Mouse (Mus musculus) midbrain, embryonic 16.5 days (tissue): Measurements from ENCODE around the gene Pcbp3. TPM values are rescaled to one million over a fixed set of nuclear protein-coding genes. Genes with fewer than 3 reads are reported as not detected.
A peak's percentile ranks its signal among the peaks of the same experiment; 100 is the strongest.

ENCODE experiments used
- ATAC-seq: fragments of 200-750 bp; cut with Nextera tagmentation; 2 replicates; pipeline ENCODE4 v1.8.0; 2017; ENCODE audit warnings: moderate TSS enrichment
- H3K27ac ChIP-seq: fragments of 300-500 bp; sonication (generic); 2 replicates; pipeline ENCODE4 v1.5.1; 2014; ENCODE audit warnings: mild to moderate bottlenecking, low read length, mixed read lengths
- H3K27me3 ChIP-seq: fragments of 300-500 bp; sonication (generic); 2 replicates; pipeline ENCODE4 v1.6.1; 2014; ENCODE audit warnings: low read depth, low read length, mixed read lengths; ENCODE audit not compliant: control insufficient read depth, insufficient read depth
- H3K36me3 ChIP-seq: fragments of 300-500 bp; sonication (generic); 2 replicates; pipeline ENCODE4 v1.6.1; 2014; ENCODE audit warnings: mild to moderate bottlenecking, low read length, moderate library complexity, mixed read lengths; ENCODE audit not compliant: control insufficient read depth, insufficient read depth
- H3K4me1 ChIP-seq: fragments of 300-500 bp; sonication (generic); 2 replicates; pipeline ENCODE4 v1.6.1; 2014; ENCODE audit warnings: mild to moderate bottlenecking, low read length, mixed read lengths; ENCODE audit not compliant: control insufficient read depth, insufficient read depth
- H3K4me2 ChIP-seq: fragments of 300-500 bp; sonication (generic); 2 replicates; pipeline ENCODE4 v1.6.1; 2014; ENCODE audit warnings: mild to moderate bottlenecking, low read length, mixed read lengths
- H3K4me3 ChIP-seq: fragments of 300-500 bp; sonication (generic); 2 replicates; pipeline ENCODE4 v1.5.1; 2014; ENCODE audit warnings: low read depth, mild to moderate bottlenecking, low read length, moderate library complexity, mixed read lengths
- H3K9ac ChIP-seq: fragments of 300-500 bp; sonication (generic); 2 replicates; pipeline ENCODE4 v1.6.1; 2014; ENCODE audit warnings: low read depth, low read length, mixed read lengths
- H3K9me3 ChIP-seq: fragments of 300-500 bp; sonication (generic); replicated peaks from 2 replicates; pipeline ENCODE4 v1.6.1; 2014; ENCODE audit warnings: mild to moderate bottlenecking, low read length, mixed read lengths; ENCODE audit not compliant: control insufficient read depth, poor library complexity, severe bottlenecking
- WGBS: fragments of 180-500 bp; shearing (Covaris S2); extraction: QIAGEN DNeasy Blood & Tissue Kit; methylation state at CpG from one replicate; pipeline ENCODE4 v1.1.7; 2014; 5-methylcytosine and 5-hydroxymethylcytosine counted together
- polyA plus RNA-seq: library from polyadenylated mRNA; unstranded; fragments of >200 nt; fragmentation: Nextera tagmentation; extraction: Ambion mirVana; gene quantifications from 2 replicates; pipeline ENCODE4 v1.2.1, GENCODE M21; 2015

The Pcbp3 gene
- polyA plus RNA-seq, 1 experiment from 2014 or later: 78.8 TPM

DNA sequence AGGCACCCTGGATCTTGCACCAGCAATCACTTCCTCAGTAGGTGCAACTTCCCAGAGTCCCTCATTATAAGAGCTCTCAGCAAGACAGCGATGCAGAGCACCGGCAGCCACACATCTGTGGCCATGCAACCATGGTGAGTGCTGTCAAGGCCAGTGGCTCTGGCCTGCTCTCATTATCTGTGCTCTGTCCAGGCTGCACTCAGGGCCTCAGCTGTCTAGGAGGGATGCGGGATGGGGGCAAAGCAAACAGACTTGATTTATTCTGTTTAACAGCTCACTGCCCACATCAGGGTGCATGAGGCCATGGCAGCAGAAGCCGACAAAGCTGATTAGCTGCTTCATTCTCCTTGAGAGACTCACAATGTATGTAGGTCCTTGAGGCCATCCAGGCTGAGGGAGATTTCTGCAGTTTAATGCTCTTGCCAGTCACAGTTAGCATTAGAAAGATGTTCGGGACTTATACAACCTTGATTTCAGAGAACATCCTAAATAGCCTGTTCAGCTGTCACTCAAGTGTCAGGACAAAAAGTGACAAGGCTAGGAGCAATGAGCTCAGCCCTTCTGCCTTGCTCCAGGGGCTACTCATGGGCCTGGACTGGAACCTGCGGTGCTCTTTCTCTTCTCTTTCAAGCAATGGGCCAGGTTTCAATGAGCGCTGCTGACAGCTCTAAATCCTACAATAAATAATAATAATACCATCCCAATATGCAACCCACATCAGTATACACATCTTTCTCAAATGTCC is 151.6 kb downstream of the Pcbp3 start:
- H3K36me3 ChIP-seq: no peaks in the 10 kb centered on the region
- H3K9me3 ChIP-seq: no peaks in the 10 kb centered on the region
- WGBS: 17% methylated on average over 7 of the region's 7 CpGs
- no peak overlapping the region for H3K4me3 ChIP-seq
- peak overlapping the region; percentile 15; the same call in 1 of the 2 replicates for H3K27ac ChIP-seq
- no peaks in the 10 kb centered on the region; the same call in 1 of the 2 replicates for H3K27me3 ChIP-seq
- peak; percentile 74; the same call in 1 of the 2 replicates for ATAC-seq
- H3K9ac ChIP-seq: peak overlapping the region; percentile 16; the same call in 1 of the 2 replicates
- peaks cover 4% of the 10 kb centered on the region for H3K4me1 ChIP-seq
- H3K4me2 ChIP-seq: no peak overlapping the region

DNA sequence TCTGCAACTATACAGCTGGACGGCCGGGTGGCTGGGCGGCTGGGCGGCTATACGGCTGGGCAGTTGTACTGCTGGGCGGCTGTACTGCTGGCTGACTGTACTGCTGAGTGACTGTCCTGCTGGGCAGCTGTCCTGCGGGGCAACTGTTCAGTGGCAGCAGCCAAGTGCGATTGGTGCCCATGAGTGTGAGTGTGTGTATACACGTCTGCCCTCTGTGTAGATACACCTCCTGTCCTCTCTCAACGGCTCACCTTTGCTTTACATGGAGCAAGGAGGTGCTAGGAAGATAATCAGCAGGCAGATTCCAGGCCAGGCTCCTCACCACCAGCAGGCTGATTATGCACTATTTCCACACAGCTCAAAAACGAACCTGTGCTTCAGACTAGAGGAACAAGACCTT is 152.2 kb downstream of the Pcbp3 start:
- Histone ChIP-seq H3K4me3 (no peak overlapping the region), H3K27ac (peak overlapping the region; percentile 15; the same call in 1 of the 2 replicates), H3K9ac (no peak overlapping the region), H3K4me2 (no peak overlapping the region), H3K4me1 (peaks cover 4% of the 10 kb centered on the region), H3K27me3 (no peaks in the 10 kb centered on the region; the same call in 1 of the 2 replicates), H3K36me3 (no peaks in the 10 kb centered on the region), H3K9me3 (no peaks in the 10 kb centered on the region)
- 56% methylated on average over 11 of the region's 11 CpGs for WGBS
- ATAC-seq: no peak

DNA sequence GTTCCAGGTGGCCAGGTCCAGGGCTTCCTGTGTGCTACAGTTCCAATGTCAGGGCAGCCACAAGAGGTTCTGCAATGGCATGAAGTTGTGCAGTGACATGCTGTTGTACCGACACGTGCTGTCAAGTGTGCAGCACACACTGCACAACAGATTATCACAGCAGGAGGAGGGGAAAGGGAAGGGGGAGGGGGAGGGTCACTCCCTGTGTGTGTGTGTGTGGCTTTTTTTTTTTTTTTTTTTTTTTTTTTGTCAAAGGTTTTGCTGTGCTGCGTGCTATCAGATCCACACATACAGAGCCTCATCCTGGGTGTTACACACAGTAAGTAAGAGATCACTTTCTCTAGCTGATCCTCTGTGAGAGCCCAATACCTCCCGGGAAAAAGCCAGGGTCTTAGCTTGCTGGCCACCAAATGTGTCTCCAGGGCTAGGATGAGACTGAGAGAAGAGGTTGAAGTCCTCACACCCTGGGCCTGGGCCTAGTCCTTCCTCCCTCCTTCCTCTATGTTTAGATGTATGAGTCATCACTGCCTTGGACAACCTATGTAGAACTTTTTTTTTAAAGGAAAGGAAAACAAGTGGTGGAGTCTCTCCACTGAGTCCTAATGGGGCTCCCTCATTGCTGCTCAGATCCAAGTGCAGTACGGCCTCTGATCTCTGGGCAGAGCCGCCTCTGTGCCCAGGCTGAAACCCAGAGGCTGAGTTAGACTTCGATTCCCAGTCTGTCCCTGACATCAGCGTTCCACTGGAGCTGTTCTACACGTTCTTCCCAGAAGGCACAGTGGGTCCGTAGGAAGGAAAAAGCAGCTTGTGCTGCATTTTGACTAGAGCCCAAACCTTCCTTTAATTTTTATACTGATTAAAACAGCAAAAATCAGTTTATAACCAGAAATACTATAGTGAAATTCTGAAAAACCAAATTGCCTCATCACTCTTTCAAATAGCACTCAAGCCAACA is 153.0 kb downstream of the Pcbp3 start:
- Histone ChIP-seq H3K36me3 (no peaks in the 10 kb centered on the region), H3K27ac (no peak overlapping the region), H3K4me1 (peaks cover 4% of the 10 kb centered on the region), H3K9me3 (no peaks in the 10 kb centered on the region), H3K9ac (no peak overlapping the region), H3K4me3 (no peak overlapping the region), H3K27me3 (no peaks in the 10 kb centered on the region; the same call in 1 of the 2 replicates), H3K4me2 (no peak overlapping the region)
- no peak for ATAC-seq
- 60% methylated on average over 10 of the region's 10 CpGs for WGBS

DNA sequence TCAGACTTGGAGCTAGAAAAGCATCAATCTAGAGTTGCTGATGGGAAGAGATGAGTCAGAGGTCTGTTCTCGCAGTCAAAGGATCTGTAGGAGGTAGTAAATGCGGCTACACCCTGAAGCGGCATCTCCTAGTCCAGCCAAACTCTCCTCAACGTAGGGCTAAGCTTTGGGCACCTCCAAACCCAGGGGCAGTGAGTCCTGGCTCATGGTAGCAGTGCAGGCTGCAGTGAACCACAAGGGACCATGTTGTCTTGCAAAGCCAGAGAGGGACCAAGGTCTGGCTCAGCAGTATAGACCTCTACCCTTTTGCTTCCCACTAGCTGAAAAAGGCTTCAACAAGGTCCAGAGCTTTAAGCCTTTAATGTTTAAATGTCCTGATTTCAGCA is 159.2 kb downstream of the Pcbp3 start:
- no peak overlapping the region for H3K4me2 ChIP-seq
- peaks cover 7% of the 10 kb centered on the region for H3K4me1 ChIP-seq
- H3K27me3 ChIP-seq: no peaks in the 10 kb centered on the region
- no peak for ATAC-seq
- no peaks in the 10 kb centered on the region for H3K9me3 ChIP-seq
- H3K36me3 ChIP-seq: 0 out of 2 replicates have a peak, but pooled peaks cover 3% of the 10 kb centered on the region
- H3K4me3 ChIP-seq: no peak overlapping the region
- H3K27ac ChIP-seq: no peak overlapping the region
- WGBS: 91% methylated on average over 4 of the region's 4 CpGs
- no peak overlapping the region for H3K9ac ChIP-seq

DNA sequence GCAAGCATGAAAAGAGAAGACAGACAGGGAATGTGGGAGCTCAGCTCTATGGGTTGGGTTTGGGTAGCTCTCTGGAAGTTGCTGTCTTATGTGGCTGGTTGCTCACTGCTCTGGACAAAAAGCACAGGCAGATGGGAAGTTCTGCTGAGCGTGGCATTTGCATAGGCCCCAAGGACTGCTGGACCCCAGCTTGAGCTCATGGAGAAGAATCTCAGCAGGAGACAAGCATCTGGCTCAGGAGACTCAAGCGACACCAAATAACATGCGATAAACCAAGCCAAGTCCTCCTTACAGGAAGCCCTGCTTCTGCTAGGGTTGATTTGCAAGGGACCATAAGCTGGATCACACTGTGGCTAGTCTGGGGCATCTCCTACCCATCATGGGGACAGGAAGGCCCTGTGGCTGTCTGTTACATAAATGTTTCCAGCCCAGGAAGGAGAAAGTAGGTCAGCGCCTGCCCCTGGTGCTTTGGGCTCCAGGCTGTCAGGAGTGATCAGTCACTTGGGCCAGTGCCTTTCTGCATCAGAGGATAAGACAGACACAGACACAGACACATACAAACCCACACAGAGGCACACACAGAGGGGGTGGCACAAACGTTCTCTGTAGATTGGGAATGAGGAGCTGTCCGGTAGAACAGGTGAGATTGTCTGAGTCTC is 159.7 kb downstream of the Pcbp3 start:
- no peak for ATAC-seq
- H3K36me3 ChIP-seq: 0 out of 2 replicates have a peak, but pooled peaks cover 5% of the 10 kb centered on the region
- H3K9me3 ChIP-seq: no peaks in the 10 kb centered on the region
- 72% methylated on average over 6 of the region's 6 CpGs for WGBS
- H3K4me1 ChIP-seq: peaks cover 7% of the 10 kb centered on the region
- no peak overlapping the region for H3K4me2 ChIP-seq
- no peaks in the 10 kb centered on the region for H3K27me3 ChIP-seq
- H3K27ac ChIP-seq: 0 out of 2 replicates have a peak overlapping the region, but pooled peaks have one; percentile 9
- no peak overlapping the region for H3K9ac ChIP-seq
- no peak overlapping the region for H3K4me3 ChIP-seq

DNA sequence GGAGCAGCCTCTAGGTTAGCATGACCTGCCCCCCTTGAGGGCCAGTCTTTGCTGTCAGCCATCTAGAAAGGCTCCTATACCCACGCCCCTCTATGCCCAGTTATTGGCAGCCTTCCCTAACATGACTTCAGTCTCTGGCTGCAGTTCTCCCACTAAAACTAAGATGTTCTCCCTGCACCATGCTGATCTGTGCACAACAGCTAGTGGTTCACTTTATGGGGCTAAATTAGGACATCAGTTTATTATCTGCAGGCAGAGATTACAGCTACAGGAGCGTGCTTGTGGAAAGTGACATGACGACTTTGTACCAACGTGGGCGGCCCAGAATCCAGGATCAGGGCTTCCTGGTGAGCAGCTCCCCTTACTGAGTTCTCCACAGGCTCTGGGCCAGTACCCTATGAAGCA is 160.4 kb downstream of the Pcbp3 start:
- Histone ChIP-seq H3K4me2 (no peak overlapping the region), H3K4me3 (no peak overlapping the region), H3K9ac (no peak overlapping the region), H3K27me3 (no peaks in the 10 kb centered on the region), H3K36me3 (0 out of 2 replicates have a peak, but pooled peaks cover 5% of the 10 kb centered on the region), H3K9me3 (no peaks in the 10 kb centered on the region), H3K4me1 (peaks cover 7% of the 10 kb centered on the region), H3K27ac (no peak overlapping the region)
- no peak for ATAC-seq
- 75% methylated on average over 5 of the region's 5 CpGs for WGBS

DNA sequence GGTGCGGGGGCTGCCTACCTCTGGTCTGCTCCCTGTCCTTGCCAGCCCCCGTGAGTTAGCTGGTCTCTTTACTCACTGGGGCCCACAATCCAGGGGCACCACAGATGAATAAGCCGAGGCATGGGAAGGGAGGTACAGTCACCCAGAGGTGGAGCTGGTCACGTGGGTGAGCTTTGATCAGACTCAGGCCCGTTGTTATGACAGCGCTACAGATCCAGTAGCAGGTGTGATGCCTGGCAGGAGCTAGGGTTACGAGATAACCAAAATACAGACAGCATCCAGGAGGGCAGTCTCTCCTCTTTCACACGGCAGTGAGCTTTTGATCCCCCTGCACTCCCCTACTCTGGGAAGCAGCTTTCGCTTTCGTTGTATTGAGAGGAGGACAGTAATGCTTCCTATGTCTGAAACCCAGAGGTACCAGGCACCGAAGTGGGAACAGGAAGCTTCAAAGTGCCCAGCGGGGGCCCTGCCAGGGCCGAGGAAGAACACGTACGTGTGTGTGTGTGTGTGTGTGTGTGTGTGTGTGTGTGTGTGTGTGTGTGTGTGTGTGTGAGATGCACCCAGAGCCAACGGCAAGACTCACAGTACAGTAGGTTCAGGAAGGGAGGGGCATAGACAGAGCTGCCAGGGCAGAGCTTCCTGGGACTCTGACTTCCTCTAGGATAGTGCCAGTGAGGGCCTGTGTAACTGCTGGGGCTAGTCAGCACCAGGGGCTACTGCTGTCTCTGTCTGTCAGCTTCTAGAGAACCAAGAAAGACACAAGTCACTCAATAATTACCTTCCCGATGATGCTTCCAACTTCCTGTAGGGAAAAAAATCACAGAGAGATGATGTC is 162.7 kb downstream of the Pcbp3 start:
- H3K4me3 ChIP-seq: no peak overlapping the region
- peak; percentile 25; the same call in 1 of the 2 replicates for ATAC-seq
- no peak overlapping the region for H3K27ac ChIP-seq
- WGBS: 74% methylated on average over 17 of the region's 17 CpGs
- H3K9ac ChIP-seq: no peak overlapping the region
- no peaks in the 10 kb centered on the region for H3K27me3 ChIP-seq
- H3K36me3 ChIP-seq: 0 out of 2 replicates have a peak, but pooled peaks cover 5% of the 10 kb centered on the region
- H3K4me2 ChIP-seq: no peak overlapping the region
- H3K4me1 ChIP-seq: peaks cover 7% of the 10 kb centered on the region
- H3K9me3 ChIP-seq: no peaks in the 10 kb centered on the region

DNA sequence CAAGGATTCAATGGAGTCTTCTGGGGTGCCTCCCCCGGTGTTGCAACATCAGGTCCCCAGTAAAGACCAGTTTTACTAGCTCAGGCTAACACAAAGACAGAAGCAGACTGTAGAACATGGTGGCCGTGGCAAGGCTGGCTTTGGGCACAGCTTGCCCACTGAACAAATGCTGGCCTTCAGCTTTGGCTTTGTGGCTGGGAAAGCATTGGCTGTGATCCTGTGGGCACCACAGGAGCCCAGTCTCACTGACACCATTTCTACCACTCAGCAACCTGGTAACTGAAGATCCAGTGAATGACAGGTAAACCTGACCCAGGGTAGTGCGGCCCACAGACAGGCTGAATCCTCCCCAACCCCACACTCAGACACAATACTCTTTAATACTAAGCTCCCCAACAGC is 167.6 kb downstream of the Pcbp3 start:
- Histone ChIP-seq H3K27ac (no peak overlapping the region), H3K9ac (no peak overlapping the region), H3K27me3 (no peaks in the 10 kb centered on the region), H3K9me3 (no peaks in the 10 kb centered on the region), H3K4me3 (no peak overlapping the region), H3K36me3 (0 out of 2 replicates have a peak, but pooled peaks cover 5% of the 10 kb centered on the region), H3K4me1 (peaks cover 4% of the 10 kb centered on the region; the same call in 1 of the 2 replicates), H3K4me2 (no peak overlapping the region)
- no peak for ATAC-seq
- 98% methylated on average over 3 of the region's 3 CpGs for WGBS
